Mouse (Mus musculus): Measurements from ENCODE around the gene Pomgnt2.
A peak's percentile ranks its signal among the peaks of the same experiment; 100 is the strongest.

The Pomgnt2 gene

GRCm38 (mm10) chr9:121964941-121965340 lies 32.0 kb downstream of the Pomgnt2 start:
- DNase-seq, result no peak

DNA sequence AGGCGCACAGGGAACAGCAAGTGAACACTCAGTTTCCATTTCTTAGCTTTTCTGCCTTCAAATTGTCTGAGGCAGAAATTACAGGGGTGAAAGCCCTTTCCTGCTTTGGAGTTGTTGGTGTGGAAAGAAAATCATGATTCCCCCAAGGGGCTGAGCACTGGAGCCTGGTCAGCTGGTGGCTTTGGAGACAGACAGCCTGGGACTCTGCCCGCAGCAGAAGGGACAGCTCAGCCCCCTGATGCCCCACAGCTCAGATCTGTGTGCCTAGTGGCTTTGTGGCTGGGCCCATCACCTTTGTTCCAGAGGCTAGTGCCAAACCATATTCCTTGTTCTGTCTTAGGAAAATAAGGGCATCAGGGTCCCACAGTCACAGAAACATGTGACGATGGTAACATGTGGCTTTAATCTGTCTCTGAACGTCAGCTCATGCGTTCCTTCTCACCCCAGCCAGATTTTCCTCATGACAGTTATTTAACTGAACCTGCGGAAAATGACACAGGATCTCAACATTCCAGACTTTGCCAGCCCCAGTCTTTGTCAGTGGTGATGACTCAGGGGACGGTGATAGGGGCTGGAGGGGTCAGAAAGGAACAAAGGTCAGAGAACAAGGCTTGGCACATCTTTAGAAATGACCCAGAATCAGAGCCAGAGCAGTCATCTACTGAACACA lies 36.8 kb downstream of the Pomgnt2 start:
- no peak for DNase-seq

GRCm38 (mm10) chr9:121952596-121952995 lies 44.3 kb downstream of the Pomgnt2 start:
- no peak for DNase-seq

DNA sequence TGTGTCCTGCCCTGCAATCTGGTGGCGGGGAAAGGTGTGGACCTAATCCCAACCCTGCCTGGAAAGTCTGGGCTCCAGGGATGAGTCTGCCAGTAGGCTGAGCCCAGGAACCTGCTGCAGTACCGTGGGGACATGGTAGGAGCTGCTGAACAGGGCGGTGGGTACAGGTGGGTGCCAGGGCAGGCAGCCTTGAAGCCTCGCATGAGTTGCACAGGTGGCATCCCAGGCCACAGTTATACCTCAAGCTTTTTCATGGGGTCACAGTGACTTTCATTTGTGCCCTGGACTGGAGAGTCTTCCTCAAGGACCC lies 45.8 kb downstream of the Pomgnt2 start:
- DNase-seq, result no peak

- DNase-seq, result no peak
Measured at GRCm38 (mm10) chr9:121950418-121951113, 46.3 kb downstream of the Pomgnt2 start, which contains the start of gene Fam198a. Gene Fam198a (plus strand): TSS chr9:121950988.

DNA sequence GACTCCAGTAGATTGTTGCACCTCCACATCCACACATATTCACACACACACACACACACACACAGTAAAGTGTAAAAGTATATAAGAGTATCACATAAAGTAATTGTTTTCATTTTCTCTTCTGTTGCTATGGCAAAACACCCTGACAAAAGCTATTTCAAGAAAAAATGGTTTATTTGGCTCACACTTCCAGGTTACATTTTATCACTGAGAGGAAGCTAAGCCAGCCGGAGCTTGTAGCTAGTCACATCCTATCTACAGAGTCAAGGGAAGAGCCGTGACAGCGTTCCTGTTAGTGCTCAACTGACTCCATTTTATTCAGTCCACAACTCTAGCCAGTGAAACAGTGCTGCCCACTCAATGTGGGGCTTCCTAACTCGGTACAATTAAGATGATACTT lies 48.5 kb downstream of the Pomgnt2 start:
- DNase-seq, result no peak

DNA sequence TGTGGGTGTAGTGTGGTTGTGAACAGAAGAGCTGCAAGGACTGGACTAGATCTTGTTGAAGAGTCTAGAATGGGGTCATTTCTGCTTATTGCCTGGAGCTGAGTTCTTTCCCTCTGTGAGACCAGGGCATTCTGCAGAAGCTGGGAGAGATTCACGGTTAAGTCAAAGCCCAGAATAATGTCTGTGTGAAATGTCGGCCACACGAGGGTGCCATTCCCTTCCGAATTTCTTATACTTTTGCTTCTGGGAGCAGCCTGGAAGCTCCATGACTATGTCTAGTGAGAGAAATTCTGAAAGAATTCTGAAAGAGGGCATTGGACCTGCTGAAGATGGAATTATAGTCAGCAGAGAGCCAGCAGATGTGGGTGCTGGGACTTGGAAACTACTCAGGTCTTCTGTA lies 49.1 kb downstream of the Pomgnt2 start:
- peak in 1 of 2 experiments; percentile 11 for DNase-seq

DNA sequence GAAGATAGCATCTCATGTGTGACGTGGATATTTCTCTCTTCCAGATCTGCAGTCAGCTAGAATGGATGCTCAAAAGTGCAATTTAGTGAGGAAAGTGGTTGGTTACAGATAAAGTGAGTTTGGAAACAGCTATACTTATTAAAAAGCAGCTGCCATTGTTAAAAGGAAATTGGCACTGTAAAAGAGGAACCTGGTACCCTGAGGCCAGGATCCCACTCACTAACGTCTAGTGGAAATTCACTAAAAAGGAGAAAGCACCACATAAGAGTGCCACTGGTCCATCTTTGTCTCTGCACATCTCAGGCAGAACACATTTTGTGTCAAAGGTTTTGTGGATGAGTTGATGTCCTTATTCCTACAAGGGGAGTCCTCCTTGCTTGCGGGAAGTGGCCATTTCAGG lies 53.3 kb downstream of the Pomgnt2 start:
- no peak for DNase-seq

DNA sequence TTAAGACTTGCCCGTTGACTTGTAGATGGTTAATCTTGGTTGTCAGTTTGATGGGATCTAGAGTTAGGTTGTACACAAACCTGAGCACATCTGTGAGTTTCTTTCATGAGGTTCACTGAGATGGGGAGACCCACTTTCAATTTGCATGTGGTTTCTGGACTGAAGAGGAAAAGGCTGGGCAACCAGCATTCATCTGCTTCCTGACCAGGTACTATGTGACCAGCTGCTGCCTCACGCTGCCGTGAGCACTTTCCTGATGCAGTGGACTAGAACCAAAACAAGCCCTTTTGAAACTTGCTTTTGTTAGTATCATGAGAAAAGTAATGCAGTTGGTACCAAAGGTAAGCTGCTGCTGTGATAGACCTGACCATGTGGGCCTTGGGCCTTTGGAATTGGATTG lies 53.9 kb downstream of the Pomgnt2 start:
- no peak for DNase-seq

DNA sequence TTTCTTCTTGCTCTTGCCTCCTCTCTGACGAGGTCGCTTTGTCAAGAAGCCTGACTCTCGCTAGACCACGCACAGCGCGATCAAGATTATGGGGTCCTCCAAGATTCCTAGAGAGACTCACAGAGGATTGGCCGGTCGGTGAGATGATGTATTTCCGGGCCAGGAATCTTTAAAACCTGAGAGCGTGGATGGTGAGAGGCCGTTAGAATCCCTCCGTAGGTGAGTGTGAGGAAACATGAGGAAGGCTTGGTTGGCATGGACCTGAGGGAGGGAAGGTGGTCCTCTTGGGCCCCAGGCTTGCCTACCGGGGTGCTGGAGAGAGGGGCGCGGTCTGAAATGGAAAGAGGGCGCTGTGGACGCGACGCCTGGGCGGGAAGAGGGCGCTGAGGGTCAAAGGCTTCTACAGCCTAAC lies 59.0 kb downstream of the Pomgnt2 start:
- peak in 1 of 2 experiments; percentile 14 for DNase-seq

- DNase-seq, result peak; percentile 42 to 49
Measured at GRCm38 (mm10) chr9:121937451-121937864, 59.5 kb downstream of the Pomgnt2 start.

DNA sequence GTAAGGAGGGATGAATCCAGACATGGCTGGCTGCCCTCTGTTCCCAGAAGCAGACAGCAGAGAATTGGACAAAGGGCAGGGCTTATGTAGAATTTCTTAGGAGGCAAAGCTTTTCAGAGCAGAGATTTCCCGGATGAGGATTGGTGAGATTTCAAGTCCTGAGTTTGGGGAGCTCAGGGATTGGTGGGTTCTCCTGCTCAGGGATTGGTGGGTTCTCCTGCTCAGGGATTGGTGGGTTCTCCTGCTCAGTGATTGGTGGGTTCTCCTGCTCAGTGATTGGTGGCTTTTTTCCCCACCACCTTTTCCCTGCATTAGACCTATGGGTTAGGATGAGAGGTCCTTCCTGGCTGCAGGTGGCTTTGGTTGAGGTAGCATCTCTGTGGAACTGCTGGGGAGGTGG lies 60.0 kb downstream of the Pomgnt2 start:
- DNase-seq, result no peak

GRCm38 (mm10) chr9:121934856-121935255 lies 62.1 kb downstream of the Pomgnt2 start:
- DNase-seq, result no peak
